Mouse (Mus musculus): Measurements from ENCODE around the gene Actg1. TPM values are rescaled to one million over a fixed set of nuclear protein-coding genes. Genes with fewer than 3 reads are reported as not detected.

The Actg1 gene
- polyA plus RNA-seq, 2 experiments from 2014 or later: 2,904 to 3,852 TPM

DNA sequence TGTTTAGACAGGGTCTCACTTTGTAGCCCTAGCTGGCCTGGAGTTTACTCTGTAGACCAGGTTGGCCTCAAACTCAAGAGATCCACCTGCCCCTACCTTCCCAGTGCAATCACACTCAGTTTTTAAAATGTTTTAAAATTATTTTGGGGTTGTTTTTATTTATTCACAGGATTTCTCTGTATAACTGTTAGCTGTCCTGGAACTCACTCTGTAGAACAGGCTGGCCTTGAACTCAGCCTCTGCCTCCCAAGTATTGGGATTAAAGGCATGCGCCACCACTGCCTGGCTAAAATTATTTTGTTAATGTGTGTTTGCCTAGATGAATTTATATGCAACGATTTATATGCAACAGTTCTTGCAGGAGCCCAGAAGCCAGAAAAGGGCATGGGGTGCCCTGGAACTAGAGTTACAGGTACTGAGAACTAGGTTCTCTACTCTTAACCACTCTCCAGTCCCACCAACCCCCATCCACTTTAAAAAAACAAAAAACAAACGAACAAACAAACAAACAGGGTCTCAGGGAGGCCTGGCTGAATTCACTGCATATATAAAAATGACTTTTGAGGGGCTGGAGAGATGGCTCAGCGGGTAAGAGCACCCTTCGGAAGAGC, 3.9 kb downstream of the Actg1 start:
- ATAC-seq: no peak

DNA sequence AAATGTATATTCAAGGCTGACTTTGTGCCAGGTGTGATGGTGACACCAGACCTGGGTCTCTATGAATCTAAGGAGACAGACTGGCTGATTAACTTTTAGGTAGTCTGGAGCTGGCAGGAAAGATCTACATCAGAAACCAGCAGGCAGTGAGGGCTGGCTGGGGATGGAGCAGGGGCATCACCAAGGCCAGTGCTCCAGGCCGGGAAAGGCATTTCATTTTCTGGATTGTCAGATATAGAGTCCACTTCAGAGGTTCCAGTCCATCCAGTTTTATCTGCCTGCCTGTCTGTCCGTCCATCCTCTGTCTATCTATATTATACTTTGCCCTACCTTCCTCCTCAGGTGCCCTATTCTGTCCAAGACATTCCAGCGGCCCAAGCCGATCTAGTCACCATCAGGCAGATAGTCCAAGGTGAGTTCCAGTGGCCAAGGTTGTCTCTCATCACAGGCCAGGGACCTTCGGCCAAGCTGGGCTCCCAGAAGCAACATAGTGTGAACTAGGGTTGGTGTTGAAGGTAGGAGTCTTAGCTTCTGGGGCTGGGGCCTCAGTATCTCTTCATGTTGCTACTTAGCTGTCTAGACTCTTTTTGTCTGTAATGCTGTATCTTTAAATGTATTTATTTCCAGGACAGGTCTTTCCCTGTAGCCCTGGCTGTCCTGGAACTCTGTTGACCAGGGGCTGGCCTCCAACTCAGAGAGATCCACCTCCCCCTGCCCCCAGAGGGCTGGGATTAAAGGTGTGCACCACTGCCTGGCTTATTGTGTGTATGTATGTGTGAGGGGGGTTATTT, 4.6 kb downstream of the Actg1 start:
- ATAC-seq: no peak

DNA sequence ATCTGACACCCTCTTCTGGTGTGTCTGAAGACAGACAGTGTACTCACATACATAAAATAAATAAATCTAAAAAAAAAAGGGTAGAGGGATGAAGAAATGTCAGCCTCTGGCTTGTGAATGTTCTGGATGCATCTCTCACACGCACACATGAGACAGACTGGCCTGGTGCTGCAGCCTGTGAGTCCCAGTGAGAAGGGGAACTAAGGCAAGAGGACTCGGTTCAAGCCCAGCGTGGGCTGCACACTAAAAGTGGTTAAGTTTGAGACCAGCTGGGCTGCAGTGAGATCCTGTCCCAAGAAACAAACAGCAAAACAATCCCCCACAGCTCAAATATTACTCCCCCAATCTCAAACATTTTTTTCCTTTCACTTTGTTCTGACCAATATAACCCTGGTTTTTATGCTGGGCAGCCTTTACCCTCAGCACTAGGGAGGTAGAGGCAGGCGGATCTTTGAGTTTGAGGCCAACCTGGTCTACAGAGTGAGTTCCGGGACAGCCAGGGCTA, 5.6 kb downstream of the Actg1 start:
- ATAC-seq: no peak

DNA sequence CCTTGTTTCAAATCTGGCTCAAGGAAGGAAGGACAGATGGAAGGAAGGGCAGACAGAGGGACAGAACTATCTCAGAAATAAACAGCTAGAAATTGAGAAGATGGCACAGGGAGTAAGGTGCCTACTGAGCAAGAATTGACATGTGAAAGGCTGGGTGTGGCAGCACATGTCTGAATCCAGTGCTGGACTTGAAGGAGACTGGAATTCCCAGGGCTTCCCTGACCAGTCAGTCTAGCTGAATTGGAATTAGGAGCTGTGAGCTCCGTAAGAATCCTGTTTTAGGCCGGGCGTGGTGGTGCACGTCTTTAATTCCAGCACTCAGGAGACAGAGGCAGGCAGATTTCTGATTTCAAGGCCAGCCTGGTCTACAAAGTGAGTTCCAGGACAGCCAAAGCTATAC, 6.7 kb downstream of the Actg1 start:
- ATAC-seq: no peak

DNA sequence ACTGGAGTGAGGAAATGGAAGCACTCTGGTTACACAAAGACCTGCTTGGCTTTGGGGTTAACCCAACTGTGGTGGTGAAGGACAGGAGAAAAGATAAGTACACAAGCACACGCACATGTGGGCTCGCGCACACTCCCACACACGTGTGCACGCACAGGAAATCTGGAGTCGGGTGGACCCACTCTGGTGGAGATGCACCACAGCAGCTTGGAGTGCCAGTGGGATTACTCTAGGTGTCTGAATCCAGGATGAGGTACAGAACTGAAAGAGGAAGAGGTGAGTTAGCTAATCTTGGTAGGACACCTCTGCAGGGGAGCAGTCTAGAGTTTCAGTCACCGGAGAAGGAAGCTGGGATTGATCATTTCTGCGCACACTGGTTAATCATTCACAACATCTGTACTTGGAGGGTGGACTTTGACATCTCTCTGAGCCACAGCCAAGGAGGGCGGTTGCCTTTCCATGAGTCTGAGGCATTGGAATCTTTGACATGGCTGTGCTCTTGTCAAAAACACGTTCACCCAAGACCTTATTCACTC, 8.3 kb downstream of the Actg1 start:
- no peak for ATAC-seq

DNA sequence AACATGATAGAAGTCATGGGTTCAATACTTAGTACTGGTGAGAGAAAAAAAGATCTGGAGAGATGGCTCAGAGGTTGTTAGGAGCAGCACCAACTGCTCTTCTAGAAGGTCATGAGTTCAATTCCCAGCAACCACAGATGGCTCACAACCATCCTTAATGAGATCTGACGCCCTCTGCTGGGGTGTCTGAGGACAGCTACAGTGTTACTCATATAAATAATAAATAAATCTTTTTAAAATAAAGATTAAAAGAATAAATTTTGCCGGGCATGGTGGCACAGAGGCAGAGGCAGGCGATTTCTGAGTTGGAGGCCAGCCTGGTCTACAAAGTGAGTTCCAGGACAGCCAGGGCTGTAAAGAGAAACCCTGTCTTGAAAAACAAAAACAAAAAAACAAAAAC, 9.6 kb downstream of the Actg1 start:
- ATAC-seq: no peak

DNA sequence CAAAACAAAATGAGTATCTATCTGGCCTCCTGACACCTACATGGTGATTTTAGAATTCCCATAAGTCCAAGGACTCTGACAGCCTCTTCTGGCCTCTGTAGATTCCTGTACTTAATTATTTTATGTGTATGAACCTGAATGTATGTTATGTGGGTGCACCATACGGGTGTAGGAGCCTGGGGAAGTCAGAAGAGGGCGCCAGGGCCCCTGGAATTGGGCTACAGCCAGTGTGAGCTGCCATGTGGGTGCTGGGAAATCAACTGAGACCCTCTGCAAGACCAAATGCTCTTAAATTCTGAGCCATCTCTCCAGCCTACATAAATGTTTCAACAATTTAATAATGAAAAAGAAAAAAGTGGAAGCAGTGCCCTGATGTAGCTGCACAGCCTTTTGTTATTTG, 10.9 kb downstream of the Actg1 start:
- ATAC-seq: no peak

DNA sequence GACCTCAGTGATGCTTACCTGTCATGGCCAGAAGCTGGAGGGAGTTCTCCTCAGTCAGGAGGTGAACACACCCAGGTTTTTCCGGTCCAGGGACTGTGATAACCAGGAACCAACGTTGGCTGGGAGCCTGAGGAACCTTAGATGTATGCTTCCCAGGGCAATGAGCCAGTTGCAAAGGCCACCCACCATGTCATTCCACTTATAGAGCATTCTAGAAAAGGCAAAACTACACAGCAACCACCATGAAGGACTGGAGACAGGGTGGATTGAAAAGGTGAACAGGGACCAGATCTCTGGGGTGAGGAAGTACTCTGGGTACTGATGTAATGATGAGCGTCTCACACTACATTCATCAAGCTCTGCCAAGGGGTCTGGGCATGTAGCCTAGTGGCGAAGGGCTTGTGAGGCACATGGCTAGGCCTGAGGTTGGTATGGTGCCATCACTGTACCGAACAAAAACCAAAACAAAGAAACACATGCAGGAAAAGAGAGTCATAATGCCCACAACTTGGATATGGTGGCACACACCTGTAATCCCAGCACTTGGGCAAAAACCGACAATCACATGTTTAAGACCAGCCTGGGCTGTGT, 12.8 kb downstream of the Actg1 start:
- no peak for ATAC-seq

DNA sequence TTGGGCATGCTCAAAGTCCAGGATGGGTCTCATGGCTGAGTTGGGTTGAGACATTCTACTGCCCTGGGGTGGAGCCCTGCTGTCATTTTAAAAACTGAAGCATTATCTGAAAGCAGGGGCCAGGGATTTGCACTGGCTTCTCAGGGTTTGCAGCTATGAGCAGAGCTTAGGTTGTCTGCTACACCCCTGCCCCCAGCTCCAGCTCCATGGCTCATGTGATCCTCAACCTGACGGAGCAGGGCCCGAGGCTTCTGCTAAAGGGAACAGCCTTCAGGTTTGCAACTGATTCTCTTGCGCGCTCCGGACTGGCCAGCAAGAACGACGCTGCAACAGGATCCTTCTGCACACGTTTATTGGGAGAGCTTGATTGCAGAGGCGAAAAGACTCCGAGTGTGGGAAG, 28.2 kb downstream of the Actg1 start:
- no peak for ATAC-seq

DNA sequence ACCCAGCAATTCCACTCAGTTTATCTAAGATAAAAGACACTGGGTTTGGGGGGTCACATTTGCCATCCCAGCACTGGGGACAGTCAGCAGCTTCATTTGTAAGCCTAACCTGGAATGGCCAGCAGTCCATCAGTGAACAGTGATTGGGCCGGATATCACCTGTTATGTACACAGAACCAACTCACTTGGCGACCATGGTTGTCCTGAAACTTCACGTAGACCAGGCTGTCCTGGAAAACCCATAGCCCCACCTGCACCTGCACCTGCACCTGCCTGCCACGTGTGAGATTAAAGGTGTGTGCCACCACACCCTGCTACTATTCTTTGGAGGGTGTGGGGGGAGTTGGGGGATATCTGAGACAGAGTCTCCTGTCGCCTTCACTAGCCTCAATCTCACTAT, 29.0 kb downstream of the Actg1 start:
- no peak for ATAC-seq

DNA sequence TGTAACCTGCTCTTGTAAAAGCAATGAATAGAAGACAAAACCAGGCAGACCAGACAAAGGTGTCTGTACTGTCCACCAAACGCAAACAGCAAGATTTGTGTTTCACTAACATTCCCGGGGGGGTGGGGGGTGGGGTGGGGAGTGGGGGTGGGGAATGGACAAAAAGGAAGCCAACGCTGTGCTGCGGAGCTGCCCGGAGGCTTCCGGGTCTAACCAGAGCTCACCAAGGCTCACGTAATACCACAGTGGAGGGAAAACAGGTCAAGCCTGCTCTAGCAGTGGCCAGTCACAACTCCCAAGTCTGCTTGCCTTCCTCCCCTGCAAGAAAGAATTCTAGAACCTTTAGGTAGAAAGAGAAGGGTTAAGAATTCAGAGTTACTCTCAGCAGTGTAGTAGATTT, 30.9 kb downstream of the Actg1 start:
- no peak for ATAC-seq

DNA sequence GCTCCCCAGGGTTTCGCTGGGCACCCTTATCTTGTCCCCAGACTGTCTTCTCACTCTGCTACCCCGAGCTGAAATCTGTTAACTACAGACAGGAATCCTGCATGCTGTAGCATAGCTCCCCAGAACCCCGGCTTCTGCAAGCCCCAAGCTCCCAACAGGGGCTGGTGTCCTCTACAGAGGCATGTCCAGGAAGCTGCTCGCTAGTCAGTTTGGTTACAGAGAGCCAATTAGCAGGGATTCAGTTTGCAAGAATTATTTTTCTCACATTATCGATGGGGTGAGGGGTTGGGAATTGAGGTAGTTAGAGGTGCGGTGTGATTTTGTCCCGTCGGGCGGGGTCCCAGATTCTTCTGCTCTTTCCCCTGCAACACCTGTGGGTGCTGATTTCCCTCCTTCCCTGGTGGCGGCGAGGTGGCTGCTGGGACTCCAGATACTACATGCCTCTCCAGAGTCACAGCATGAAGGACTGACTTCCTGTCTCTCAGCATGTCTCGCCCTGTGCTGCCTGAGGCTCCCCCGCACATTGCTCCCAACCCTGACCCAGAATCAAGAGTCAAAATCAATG, 31.6 kb downstream of the Actg1 start:
- no peak for ATAC-seq

DNA sequence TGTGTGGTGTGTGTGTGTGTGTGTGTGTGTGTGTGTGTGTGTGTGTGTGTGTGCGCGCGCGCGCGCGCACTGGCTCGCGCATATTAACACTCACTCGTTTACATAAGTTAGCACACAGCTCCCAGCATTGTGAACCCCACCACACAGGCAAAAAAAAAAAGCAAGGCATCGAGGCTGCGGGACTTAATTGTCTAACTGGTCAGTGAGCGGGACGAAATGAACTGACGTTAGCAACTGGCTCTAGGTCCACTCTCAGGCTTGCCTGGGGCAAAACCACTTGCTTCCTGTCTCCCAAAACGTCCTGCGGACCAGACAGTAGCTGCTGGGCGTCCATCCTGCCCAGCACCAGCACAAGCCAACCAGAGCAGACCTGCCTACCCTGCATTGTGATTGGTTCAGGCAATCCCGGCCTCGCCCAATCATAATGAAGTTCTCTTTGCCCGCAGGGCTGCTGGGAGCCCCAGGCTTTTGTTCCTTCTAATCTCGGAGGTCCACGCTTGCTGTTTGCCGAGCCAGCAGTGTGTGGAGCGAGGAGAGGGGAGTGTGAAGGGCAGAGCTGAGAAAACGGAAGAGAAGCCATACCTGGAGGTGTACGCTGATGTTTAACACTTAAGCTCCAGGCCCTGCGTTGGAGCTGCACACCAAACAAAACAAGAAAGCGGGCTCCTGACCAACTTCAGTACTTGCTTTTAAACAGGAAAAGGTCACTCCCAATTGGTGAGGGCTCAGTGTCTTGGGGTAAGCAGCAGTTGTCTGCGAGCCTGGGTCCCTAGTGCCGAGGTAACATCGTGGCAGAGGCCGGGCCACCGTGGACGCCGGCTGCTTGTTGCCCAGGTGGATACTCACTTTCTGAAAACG, 32.3 kb downstream of the Actg1 start:
- ATAC-seq: peak; percentile 98

DNA sequence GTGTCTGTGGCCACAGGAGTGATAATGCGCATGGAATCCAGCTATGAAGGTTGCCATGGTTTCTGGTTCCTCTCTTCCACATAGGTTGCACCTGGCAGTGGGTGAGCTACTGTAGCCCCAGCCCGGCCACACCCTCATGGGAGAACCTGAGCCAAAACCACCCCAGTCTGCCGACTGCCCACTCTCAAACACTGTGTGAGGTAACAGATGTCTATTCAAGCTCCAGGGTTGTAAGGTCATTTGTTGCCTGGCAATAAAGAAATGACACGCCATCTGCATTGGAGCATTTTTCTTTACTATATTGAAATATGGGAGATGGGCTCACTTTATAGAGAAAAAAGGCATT, 33.0 kb downstream of the Actg1 start:
- ATAC-seq: no peak

DNA sequence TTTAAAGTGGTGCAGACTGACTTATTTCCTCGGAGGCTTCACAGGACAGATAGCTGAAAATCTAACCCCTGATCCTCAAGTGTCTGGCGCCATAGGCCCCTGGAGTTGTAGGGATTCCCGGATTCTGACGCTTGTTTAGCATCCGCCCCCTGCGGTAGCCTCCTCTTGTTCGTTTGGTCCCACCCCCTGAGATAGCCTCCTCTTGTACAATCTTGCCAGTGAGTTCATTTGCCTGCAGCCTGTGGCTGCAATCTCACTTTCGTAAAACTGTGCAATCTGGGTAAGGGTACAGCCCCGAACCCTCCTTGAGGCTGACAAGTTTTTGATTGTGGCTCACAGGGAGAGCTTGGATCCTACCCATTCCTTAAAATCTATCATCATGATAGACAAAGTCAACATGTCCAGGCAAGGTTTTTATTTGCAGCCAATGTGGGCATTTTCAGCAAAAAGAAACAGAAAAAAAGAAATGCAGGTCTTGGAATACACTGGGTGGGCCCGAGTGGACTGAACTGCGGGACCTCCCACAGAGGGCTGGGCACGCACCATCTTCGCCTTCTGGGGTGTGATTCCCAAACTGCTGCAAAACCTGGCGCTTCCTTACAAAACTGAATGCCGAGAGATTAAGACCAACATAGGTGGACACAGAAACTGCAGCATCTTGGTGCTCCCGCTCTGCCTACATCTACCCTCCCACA, 33.5 kb downstream of the Actg1 start:
- no peak for ATAC-seq

DNA sequence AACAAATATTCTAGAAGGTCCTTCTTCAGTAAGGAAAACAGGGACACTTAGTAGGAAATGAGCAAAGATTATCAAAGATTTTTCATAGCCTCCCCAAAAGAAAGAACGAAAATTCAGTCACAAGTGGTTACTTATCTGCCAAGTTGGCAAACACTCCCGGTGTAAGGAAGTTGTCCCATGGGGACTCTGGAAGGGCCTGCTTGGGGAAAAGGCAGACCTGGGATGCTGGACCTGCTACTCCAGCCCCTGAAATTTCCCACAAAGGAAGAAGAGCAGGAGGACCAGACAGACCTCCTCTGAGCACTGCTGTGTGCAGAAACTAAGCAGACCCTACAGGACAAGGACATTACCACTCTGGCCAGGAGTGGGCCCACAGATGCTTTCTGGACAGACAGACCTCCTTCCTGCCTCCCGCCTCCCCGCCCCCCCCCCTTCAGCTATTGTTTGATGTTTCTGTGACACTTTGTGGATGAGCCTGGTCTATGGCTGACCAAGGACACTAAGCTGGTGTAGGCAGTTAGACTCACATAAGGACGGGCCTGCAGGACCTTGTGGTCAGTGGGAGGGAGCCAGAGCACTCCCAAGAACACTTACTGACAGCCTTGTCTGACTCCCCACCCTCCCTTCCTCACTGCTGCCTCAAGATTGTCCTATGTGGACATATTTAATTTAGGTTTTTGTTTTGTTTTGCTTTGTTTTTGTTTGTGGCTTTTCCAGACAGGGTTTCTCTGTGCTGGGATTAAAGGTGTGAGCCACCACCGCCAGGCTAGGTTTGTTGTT, 34.2 kb downstream of the Actg1 start:
- no peak for ATAC-seq

DNA sequence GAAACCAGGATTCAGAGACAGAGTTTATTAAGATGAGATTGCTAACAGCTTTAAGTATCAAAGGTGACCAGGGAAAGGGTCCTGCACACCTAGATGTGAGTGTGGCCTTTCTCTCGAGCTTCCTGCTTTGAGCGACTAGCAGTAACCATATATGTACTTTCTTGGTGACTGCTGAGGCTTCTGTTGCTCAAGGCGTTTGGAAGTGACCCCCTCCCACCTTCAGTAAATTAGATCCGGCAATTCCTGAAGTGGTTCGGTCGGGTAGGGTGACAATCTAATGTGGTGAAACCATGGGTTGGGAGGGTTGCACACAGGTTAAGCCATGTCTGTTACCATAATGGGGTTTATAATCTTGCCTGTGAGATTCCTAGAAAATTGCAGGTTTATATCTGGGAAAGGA, 36.3 kb downstream of the Actg1 start:
- no peak for ATAC-seq

DNA sequence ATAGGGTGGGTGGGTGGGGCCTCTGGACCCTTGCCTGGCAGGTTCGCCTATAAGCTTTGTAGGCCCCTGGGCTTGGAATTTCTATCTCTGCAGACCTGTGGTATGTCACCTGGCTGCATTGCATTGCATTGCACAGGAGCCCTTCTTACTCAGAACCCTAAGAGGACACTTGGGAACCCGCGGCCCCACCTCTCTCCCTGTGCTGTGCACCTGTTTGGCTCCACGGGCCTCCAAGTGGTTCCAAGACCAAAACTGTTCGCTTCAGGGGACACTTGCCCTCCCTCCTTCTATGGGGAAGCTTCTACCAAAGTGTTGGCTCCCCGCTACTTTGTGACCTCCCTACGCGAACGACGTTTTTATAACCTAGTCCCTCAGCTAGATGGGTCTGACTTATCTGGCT, 36.8 kb downstream of the Actg1 start:
- ATAC-seq: no peak

DNA sequence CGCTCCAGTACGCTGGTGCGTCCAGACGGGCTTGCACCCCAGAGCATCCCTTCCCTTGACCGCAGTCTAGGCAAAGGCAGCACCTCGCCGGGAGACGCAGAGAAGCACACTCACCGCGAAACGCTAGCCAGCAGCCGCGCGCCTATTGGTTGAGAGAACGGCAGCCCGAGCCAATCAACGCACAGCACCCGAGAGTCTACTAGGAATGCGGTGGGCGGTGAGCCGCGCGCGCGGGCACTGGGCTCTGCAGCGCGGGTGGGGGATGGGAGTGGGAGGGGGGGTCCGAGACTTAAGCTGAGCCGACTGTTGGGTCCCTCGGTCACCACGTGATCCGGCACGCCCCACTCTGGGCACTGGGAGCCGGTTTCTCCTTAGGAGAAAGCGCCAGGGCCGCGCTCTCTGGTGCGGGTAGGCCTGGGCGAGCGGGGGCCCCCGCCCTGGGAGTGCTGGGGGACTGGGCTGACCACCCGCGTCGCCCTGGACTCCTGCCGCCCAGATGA, 37.5 kb downstream of the Actg1 start:
- ATAC-seq: peak; percentile 69

DNA sequence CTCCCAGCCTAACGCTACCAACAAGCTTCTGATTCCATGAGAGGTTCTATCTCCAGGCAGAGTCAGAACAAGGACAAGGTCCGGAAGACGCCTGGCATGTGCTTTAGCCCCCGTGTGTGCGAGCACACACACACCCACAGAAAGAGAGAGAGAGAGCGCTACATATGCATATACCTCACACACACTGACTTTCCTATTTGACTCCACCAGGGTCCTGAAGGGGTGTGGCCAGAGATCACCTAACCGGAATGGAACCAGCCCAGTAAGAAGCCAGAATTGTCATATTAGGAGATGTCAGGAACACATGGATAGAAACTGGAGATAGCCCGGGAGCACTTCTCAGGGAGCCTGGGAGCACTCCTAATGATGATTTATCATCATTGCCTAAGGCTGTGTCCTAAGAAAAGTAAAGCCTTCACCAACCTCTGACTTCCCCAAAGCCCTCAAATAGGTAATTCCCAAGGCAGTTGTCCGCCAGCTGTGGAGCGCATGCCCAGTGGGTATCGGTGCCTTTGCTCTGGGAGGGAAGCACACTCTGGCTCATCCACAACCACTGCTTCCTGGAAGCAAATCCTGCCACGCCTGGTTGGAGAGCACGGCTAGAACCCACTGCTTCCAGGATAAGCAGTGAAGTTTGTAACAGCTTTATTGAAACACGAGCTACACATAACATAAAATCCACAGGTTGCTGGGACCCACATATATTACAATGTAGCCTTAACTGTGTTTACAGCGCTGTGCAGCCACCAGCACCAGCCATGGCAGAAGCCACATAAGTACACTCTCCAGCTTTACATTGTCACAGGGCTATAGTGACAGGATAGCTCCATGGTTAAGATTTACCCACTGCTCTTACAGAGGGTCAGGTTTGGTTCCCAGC, 39.7 kb downstream of the Actg1 start:
- no peak for ATAC-seq
